Mouse (Mus musculus) forebrain, postnatal 0 days (tissue): ENCODE measurements at regions not wholly inside any gene's neighbourhood (a gene's known extent, or its start where the extent isn't known, plus 50 kb on each side); places are given as distances from the start of the nearest gene placed in this dataset.

Source experiments
- ATAC-seq: fragments of 200-750 bp; cut with Nextera tagmentation; 2 replicates; pipeline ENCODE4 v1.8.0; 2017; ENCODE audit warnings: mild to moderate bottlenecking, moderate library complexity
- DNase-seq: peaks from one replicate; pipeline ENCODE4 v3.0.0-alpha.2; 2015
- H3K27ac ChIP-seq: fragments of 300-500 bp; sonication (generic); 2 replicates; pipeline ENCODE4 v1.5.1; 2014; ENCODE audit warnings: low read depth, mild to moderate bottlenecking, antibody characterized with exemption, low read length, moderate library complexity, mixed read lengths
- H3K27me3 ChIP-seq: fragments of 300-500 bp; sonication (generic); 2 replicates; pipeline ENCODE4 v1.6.1; 2014; ENCODE audit warnings: mild to moderate bottlenecking, low read length, mixed read lengths; ENCODE audit not compliant: insufficient read depth
- H3K36me3 ChIP-seq: fragments of 300-500 bp; sonication (generic); 2 replicates; pipeline ENCODE4 v1.6.1; 2014; ENCODE audit warnings: mild to moderate bottlenecking, moderate library complexity; ENCODE audit not compliant: insufficient read depth
- H3K4me1 ChIP-seq: fragments of 300-500 bp; sonication (generic); 2 replicates; pipeline ENCODE4 v1.6.1; 2014; ENCODE audit warnings: antibody characterized with exemption; ENCODE audit not compliant: insufficient read depth
- H3K4me2 ChIP-seq: fragments of 300-500 bp; sonication (generic); 2 replicates; pipeline ENCODE4 v1.6.1; 2014; ENCODE audit warnings: low read depth, mild to moderate bottlenecking, moderate library complexity
- H3K4me3 ChIP-seq: fragments of 300-500 bp; sonication (generic); 2 replicates; pipeline ENCODE4 v1.5.1; 2014; ENCODE audit warnings: low read depth, low read length, mixed read lengths
- H3K9ac ChIP-seq: fragments of 300-500 bp; sonication (generic); 2 replicates; pipeline ENCODE4 v1.6.1; 2014; ENCODE audit warnings: mild to moderate bottlenecking
- H3K9me3 ChIP-seq: fragments of 300-500 bp; sonication (generic); 2 replicates; pipeline ENCODE4 v1.6.1; 2016; ENCODE audit warnings: low read length
- CTCF ChIP-seq: sonication (generic); IDR thresholded peaks from 2 replicates; pipeline ENCODE4 v1.5.1; 2016; ENCODE audit warnings: antibody characterized with exemption, control low read depth, low read depth
- WGBS: fragments of 180-500 bp; shearing (Covaris S2); extraction: QIAGEN DNeasy Blood & Tissue Kit; methylation state at CpG from one replicate; pipeline ENCODE4 v1.1.7; 2014; 5-methylcytosine and 5-hydroxymethylcytosine counted together

DNA sequence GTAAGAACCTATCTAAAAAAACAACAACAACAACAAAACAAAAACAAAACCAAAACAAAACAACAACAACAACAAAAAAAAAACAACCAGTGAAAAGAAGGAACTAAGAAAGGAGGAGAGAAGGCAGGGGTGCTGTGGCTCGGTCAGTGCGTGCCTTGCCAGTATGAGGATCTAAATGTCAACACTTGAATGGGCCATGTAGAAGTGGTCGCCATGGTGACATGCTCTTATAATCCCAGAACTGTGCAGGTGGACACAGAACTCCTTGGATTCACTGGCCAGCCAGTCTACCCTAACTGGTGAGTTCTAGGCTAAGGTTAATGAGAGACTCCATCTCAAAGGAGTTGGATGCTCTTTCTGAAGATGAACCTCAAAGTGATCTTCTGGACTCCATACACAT is 267.7 kb downstream of the Zfp704 start:
- Histone ChIP-seq H3K27ac (no peak overlapping the region), H3K9me3 (no peaks in the 10 kb centered on the region), H3K27me3 (peaks cover 10% of the 10 kb centered on the region), H3K4me3 (no peak overlapping the region), H3K4me2 (no peak overlapping the region), H3K36me3 (no peaks in the 10 kb centered on the region), H3K4me1 (peaks cover 9% of the 10 kb centered on the region), H3K9ac (no peak overlapping the region)
- WGBS = 78% methylated on average over 3 of the region's 3 CpGs
- TF ChIP-seq CTCF = no peak
- DNase-seq = no peak
- ATAC-seq = no peak

DNA sequence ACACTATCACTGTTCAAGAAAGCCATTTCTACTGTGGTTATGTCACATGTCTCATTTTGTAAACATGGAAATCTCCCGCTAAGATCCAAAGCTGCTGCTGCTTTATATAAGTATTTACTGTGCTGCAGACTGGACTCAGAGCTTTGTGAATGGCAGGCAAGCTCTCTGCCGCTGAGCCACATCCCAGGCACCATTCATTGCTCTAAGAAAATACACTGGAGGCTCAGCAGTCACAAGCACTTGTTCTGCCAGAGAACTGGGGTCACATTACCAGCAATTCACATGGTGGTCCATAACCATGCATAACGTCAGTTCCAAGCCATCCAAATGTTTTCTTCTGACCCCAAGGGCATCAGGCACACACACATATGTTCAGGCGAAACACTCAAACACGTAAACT is 268.2 kb downstream of the Zfp704 start:
- ATAC-seq (no peak), DNase-seq (no peak)
- Histone ChIP-seq H3K4me2 (no peak overlapping the region), H3K27ac (no peak overlapping the region), H3K36me3 (no peaks in the 10 kb centered on the region), H3K9me3 (no peaks in the 10 kb centered on the region), H3K9ac (no peak overlapping the region), H3K4me3 (no peak overlapping the region), H3K4me1 (peaks cover 9% of the 10 kb centered on the region), H3K27me3 (peaks cover 10% of the 10 kb centered on the region)
- 51% methylated on average over 5 of the region's 5 CpGs for WGBS
- no peak for TF ChIP-seq CTCF

DNA sequence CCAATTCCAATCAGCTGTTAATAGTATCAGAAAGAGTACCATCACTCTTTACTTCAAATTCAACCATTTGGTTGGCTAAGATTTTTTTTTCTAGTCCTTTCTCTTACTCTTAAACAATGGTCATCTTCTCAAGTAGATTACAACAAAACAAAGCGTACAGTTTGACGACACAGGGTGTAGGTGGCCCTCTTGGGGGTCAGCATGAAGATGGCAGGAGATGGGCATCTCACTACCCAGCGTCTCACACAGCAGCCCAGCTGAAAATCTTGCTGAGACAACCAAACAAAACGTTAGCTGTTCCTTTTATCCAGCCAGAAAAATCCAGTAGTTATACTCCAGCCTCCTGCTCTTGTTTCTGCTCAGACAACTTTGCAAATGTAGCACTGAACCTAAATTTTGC is 268.6 kb downstream of the Zfp704 start:
- peaks cover 10% of the 10 kb centered on the region for H3K27me3 ChIP-seq
- no peak overlapping the region for H3K27ac ChIP-seq
- WGBS = 32% methylated on average over 4 of the region's 4 CpGs
- DNase-seq (no peak), ATAC-seq (no peak)
- peak overlapping the region; percentile 67 for H3K4me2 ChIP-seq
- H3K9me3 ChIP-seq = no peaks in the 10 kb centered on the region
- H3K36me3 ChIP-seq = no peaks in the 10 kb centered on the region
- no peak for TF ChIP-seq CTCF
- peaks cover 9% of the 10 kb centered on the region for H3K4me1 ChIP-seq
- 0 out of 2 replicates have a peak overlapping the region, but pooled peaks have one; percentile 31 for H3K9ac ChIP-seq
- H3K4me3 ChIP-seq = 0 out of 2 replicates have a peak overlapping the region, but pooled peaks have one; percentile 33

DNA sequence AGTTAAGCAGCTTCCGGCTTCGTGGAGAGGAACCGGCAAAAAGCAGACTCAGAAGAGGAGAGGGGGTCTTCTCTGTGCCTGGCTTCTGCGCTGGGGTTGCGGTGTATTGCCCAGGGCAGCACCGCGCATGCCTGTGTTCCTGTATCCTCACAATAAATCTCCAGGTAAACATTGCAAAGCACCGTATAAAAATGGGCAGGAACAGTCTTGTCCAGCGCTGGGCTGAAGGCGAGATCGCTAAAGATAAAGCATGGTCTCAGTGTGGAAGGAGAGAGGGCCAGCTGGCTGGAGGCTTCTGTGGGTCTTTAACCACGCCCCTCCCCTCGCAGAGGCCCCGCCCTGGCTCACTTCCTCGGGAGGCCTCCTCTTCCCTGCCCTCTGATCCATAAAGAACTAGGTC is 269.1 kb downstream of the Zfp704 start:
- ATAC-seq (peak; percentile 42), DNase-seq (peak; percentile 14)
- H3K27me3 ChIP-seq = peaks cover 9% of the 10 kb centered on the region
- H3K27ac ChIP-seq = no peak overlapping the region
- H3K4me3 ChIP-seq = peak overlapping the region; percentile 33
- no peaks in the 10 kb centered on the region for H3K36me3 ChIP-seq
- peaks cover 9% of the 10 kb centered on the region; the same call in 1 of the 2 replicates for H3K4me1 ChIP-seq
- H3K9me3 ChIP-seq = no peaks in the 10 kb centered on the region
- H3K9ac ChIP-seq = peak overlapping the region; percentile 31
- no peak for TF ChIP-seq CTCF
- 4% methylated on average over 15 of the region's 15 CpGs for WGBS
- H3K4me2 ChIP-seq = peak overlapping the region; percentile 67

DNA sequence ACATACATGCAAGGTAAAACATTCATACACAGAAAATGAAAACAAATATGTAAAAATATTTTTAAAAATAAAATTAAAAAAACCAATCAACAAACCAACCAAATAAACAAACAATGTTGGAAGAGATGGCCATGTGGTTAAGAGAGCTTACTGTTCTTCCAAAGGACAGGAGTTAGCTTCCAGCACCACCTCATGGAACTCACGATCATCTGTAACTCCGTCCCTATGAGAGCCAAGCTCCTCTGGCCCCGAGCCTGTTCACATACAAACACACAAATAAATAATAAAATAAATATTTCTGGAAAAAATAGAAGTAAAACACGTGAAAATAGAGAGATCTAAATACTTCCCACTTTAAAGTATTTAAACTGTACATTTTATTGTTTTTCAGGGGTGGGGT is 269.5 kb downstream of the Zfp704 start:
- no peak overlapping the region for H3K27ac ChIP-seq
- peaks cover 9% of the 10 kb centered on the region; the same call in 1 of the 2 replicates for H3K4me1 ChIP-seq
- H3K36me3 ChIP-seq = no peaks in the 10 kb centered on the region
- H3K9me3 ChIP-seq = no peaks in the 10 kb centered on the region
- TF ChIP-seq CTCF = 0 out of 2 replicates have a peak, but pooled peaks have one; percentile 10
- ATAC-seq (peak; percentile 58; the same call in 1 of the 2 replicates), DNase-seq (peak; percentile 11)
- peak overlapping the region; percentile 31; the same call in 1 of the 2 replicates for H3K9ac ChIP-seq
- peak overlapping the region; percentile 67 for H3K4me2 ChIP-seq
- peaks cover 4% of the 10 kb centered on the region for H3K27me3 ChIP-seq
- peak overlapping the region; percentile 33 for H3K4me3 ChIP-seq
- 33% methylated on average over 4 of the region's 4 CpGs for WGBS

DNA sequence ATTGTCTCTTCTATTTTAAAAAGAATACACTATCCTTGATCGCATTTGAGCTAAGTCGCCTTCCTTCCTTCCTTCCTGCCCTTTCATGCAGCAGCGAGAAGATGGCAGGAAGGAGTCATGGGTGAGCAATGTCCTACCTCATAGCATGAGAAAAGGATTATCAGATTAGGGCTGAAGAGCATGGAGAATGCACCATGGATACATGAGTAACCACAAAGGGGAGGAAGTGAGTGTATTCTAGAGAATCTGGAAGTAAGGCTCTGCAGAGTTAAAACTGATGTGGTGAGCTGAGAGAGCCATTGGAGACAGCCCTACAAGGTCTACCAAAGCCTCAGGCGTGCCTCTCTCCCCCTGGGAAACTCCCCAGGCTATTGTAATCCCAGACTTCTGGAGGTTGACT is 270.2 kb downstream of the Zfp704 start:
- H3K9me3 ChIP-seq = no peaks in the 10 kb centered on the region
- no peak for TF ChIP-seq CTCF
- no peaks in the 10 kb centered on the region for H3K36me3 ChIP-seq
- no peak overlapping the region for H3K4me2 ChIP-seq
- DNase-seq (no peak), ATAC-seq (no peak)
- 82% methylated on average over 4 of the region's 4 CpGs for WGBS
- H3K9ac ChIP-seq = no peak overlapping the region
- no peak overlapping the region for H3K4me3 ChIP-seq
- peaks cover 9% of the 10 kb centered on the region; the same call in 1 of the 2 replicates for H3K4me1 ChIP-seq
- H3K27me3 ChIP-seq = no peaks in the 10 kb centered on the region; the same call in 1 of the 2 replicates
- no peak overlapping the region for H3K27ac ChIP-seq

DNA sequence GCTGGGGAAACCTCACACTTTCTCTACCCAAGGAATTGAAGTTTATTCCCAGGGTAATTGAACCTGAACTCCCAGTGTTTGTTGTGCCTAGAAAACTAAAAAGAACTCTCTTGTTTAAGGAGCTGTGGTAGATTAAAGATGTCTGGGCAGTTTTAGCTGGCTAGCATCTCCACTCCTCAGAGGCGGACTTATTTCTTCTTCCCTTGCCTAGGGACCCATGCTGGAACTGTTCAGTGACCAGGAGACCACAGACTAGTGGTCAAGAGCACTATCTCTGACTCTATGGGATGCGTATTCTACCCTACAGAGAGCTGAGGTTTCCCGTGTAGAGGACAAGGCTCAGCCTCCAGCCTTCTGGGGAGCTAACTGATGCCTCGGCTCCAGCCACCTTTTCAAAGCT is 274.3 kb downstream of the Zfp704 start:
- DNase-seq (no peak), ATAC-seq (no peak)
- H3K36me3 ChIP-seq = no peaks in the 10 kb centered on the region
- no peak for TF ChIP-seq CTCF
- H3K27ac ChIP-seq = no peak overlapping the region
- no peak overlapping the region for H3K4me3 ChIP-seq
- no peaks in the 10 kb centered on the region; the same call in none of the 2 replicates for H3K27me3 ChIP-seq
- H3K9me3 ChIP-seq = no peaks in the 10 kb centered on the region
- no peak overlapping the region for H3K9ac ChIP-seq
- H3K4me1 ChIP-seq = peaks cover 3% of the 10 kb centered on the region; the same call in 1 of the 2 replicates
- WGBS = 64% methylated on average over 4 of the region's 4 CpGs
- no peak overlapping the region for H3K4me2 ChIP-seq
